Mouse (Mus musculus) olfactory bulb, adult 2 months (tissue): ENCODE data around the gene Rasgef1a.

Experiments
- CTCF ChIP-seq: fragments of 200-500 bp; IDR thresholded peaks from 2 replicates; pipeline ENCODE4 v1.5.1; 2012; ENCODE audit warnings: low read depth, mild to moderate bottlenecking, low read length, moderate library complexity; ENCODE audit not compliant: insufficient read depth
- POLR2A ChIP-seq: fragments of 200-500 bp; IDR thresholded peaks from 2 replicates; pipeline ENCODE4 v1.6.1; 2012; ENCODE audit warnings: mild to moderate bottlenecking, low read depth, low read length, moderate library complexity; ENCODE audit not compliant: insufficient read depth

DNA sequence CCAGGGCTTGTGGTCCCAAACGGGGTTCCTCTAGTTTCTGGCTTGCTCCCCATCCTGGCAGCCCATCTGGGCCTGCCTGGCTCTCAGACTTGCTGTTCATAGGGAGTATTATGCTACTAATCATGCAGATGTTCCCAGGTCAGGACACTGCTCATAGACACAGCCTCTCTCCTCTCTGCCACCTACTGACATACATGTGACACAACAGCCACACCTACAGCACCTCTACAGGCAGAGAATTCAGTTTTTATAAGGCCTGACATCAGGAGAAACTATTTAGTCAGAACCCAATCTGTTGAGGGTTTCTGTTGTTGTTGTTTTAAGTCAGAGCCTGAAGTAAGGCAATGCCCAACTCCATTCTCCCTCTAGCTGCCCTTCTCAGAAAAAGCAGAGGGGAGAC lies 100.6 kb downstream of the Rasgef1a start:
- no peak for TF ChIP-seq CTCF
- no peak for TF ChIP-seq POLR2A
